Mouse (Mus musculus) stomach, embryonic 15.5 days (tissue): ENCODE data around the gene Rnf182. TPM values are rescaled to one million over a fixed set of nuclear protein-coding genes. Genes with fewer than 3 reads are reported as not detected.
A peak's percentile ranks its signal among the peaks of the same experiment; 100 is the strongest.

Source experiments
- ATAC-seq: fragments of 200-750 bp; cut with Nextera tagmentation; 2 replicates; pipeline ENCODE4 v1.8.0; 2017; ENCODE audit warnings: low read depth, moderate number of reproducible peaks, moderate TSS enrichment; ENCODE audit not compliant: insufficient read depth, low FRiP score
- H3K27ac ChIP-seq: fragments of 300-500 bp; sonication (generic); 2 replicates; pipeline ENCODE4 v1.5.1; 2015; ENCODE audit warnings: mild to moderate bottlenecking, inconsistent platforms
- H3K27me3 ChIP-seq: fragments of 300-500 bp; sonication (generic); replicated peaks from 2 replicates; pipeline ENCODE4 v1.6.1; 2015; ENCODE audit warnings: inconsistent platforms
- H3K36me3 ChIP-seq: fragments of 300-500 bp; sonication (generic); 2 replicates; pipeline ENCODE4 v1.6.1; 2015; ENCODE audit warnings: inconsistent platforms
- H3K4me1 ChIP-seq: fragments of 300-500 bp; sonication (generic); 2 replicates; pipeline ENCODE4 v1.6.1; 2015; ENCODE audit warnings: inconsistent platforms
- H3K4me2 ChIP-seq: fragments of 300-500 bp; sonication (generic); 2 replicates; pipeline ENCODE4 v1.6.1; 2015; ENCODE audit warnings: mild to moderate bottlenecking, inconsistent platforms
- H3K4me3 ChIP-seq: fragments of 300-500 bp; sonication (generic); replicated peaks from 2 replicates; pipeline ENCODE4 v1.5.1; 2015; ENCODE audit warnings: inconsistent platforms
- H3K9ac ChIP-seq: fragments of 300-500 bp; sonication (generic); 2 replicates; pipeline ENCODE4 v1.6.1; 2015; ENCODE audit warnings: inconsistent platforms
- H3K9me3 ChIP-seq: fragments of 300-500 bp; sonication (generic); 2 replicates; pipeline ENCODE4 v1.6.1; 2016; ENCODE audit warnings: inconsistent platforms
- WGBS: fragments of 180-500 bp; shearing (Covaris S2); methylation state at CpG from one replicate; pipeline ENCODE4 v1.1.7; 2015; 5-methylcytosine and 5-hydroxymethylcytosine counted together
- polyA plus RNA-seq: library from polyadenylated mRNA; unstranded; fragments of >200 nt; fragmentation: Nextera tagmentation; extraction: Ambion mirVana; gene quantifications from 2 replicates; pipeline ENCODE4 v1.2.1, GENCODE M21; 2015

Gene Rnf182
- polyA plus RNA-seq, 1 experiment from 2014 or later = 2.7 TPM

GRCm38 (mm10) chr13:43616551-43616950 is 1.0 kb downstream of the Rnf182 start:
- Histone ChIP-seq H3K36me3 (no peaks in the 10 kb centered on the region), H3K27me3 (no peaks in the 10 kb centered on the region), H3K4me3 (peak overlapping the region; percentile 56), H3K9ac (no peak overlapping the region), H3K4me1 (no peaks in the 10 kb centered on the region), H3K27ac (no peak overlapping the region), H3K4me2 (peak overlapping the region; percentile 75), H3K9me3 (no peaks in the 10 kb centered on the region)
- 40% methylated on average over 6 of the region's 6 CpGs for WGBS
- ATAC-seq = no peak

GRCm38 (mm10) chr13:43619550-43620175 is 4.2 kb downstream of the Rnf182 start:
- H3K27ac ChIP-seq = no peak overlapping the region
- H3K36me3 ChIP-seq = no peaks in the 10 kb centered on the region
- 66% methylated on average over 4 of the region's 4 CpGs for WGBS
- H3K4me1 ChIP-seq = no peaks in the 10 kb centered on the region
- no peaks in the 10 kb centered on the region for H3K27me3 ChIP-seq
- ATAC-seq = no peak
- H3K9me3 ChIP-seq = no peaks in the 10 kb centered on the region
- H3K4me3 ChIP-seq = no peak overlapping the region
- H3K4me2 ChIP-seq = no peak overlapping the region
- H3K9ac ChIP-seq = no peak overlapping the region

- WGBS = 68% methylated on average over 5 of the region's 5 CpGs
- ATAC-seq = no peak
- no peak overlapping the region for H3K4me2 ChIP-seq
- no peak overlapping the region for H3K4me3 ChIP-seq
- H3K27ac ChIP-seq = no peak overlapping the region
- no peaks in the 10 kb centered on the region for H3K9me3 ChIP-seq
- H3K27me3 ChIP-seq = no peaks in the 10 kb centered on the region
- no peak overlapping the region for H3K9ac ChIP-seq
- no peaks in the 10 kb centered on the region for H3K4me1 ChIP-seq
- no peaks in the 10 kb centered on the region for H3K36me3 ChIP-seq
Observed at GRCm38 (mm10) chr13:43627922-43628321, 12.4 kb downstream of the Rnf182 start.

GRCm38 (mm10) chr13:43629785-43630184 is 14.3 kb downstream of the Rnf182 start:
- H3K4me3 ChIP-seq = no peak overlapping the region
- H3K9me3 ChIP-seq = no peaks in the 10 kb centered on the region
- no peak for ATAC-seq
- WGBS = 74% methylated on average over 7 of the region's 7 CpGs
- H3K27ac ChIP-seq = no peak overlapping the region
- H3K4me2 ChIP-seq = no peak overlapping the region
- H3K4me1 ChIP-seq = no peaks in the 10 kb centered on the region
- H3K9ac ChIP-seq = no peak overlapping the region
- no peaks in the 10 kb centered on the region for H3K36me3 ChIP-seq
- H3K27me3 ChIP-seq = no peaks in the 10 kb centered on the region

GRCm38 (mm10) chr13:43631266-43631665 is 15.8 kb downstream of the Rnf182 start:
- no peak overlapping the region for H3K27ac ChIP-seq
- no peak overlapping the region for H3K9ac ChIP-seq
- no peaks in the 10 kb centered on the region for H3K36me3 ChIP-seq
- 91% methylated on average over 6 of the region's 6 CpGs for WGBS
- no peak overlapping the region for H3K4me2 ChIP-seq
- H3K4me1 ChIP-seq = no peaks in the 10 kb centered on the region
- no peak for ATAC-seq
- H3K9me3 ChIP-seq = no peaks in the 10 kb centered on the region
- H3K27me3 ChIP-seq = no peaks in the 10 kb centered on the region
- no peak overlapping the region for H3K4me3 ChIP-seq

- WGBS = 83% methylated on average over 4 of the region's 4 CpGs
Observed at GRCm38 (mm10) chr13:43633024-43633423, 17.5 kb downstream of the Rnf182 start.

GRCm38 (mm10) chr13:43637720-43638119 is 22.2 kb downstream of the Rnf182 start:
- 69% methylated on average over 7 of the region's 7 CpGs for WGBS
- Histone ChIP-seq H3K36me3 (no peaks in the 10 kb centered on the region), H3K4me2 (no peak overlapping the region), H3K27ac (no peak overlapping the region), H3K27me3 (no peaks in the 10 kb centered on the region), H3K9me3 (no peaks in the 10 kb centered on the region), H3K4me3 (no peak overlapping the region), H3K9ac (no peak overlapping the region), H3K4me1 (no peaks in the 10 kb centered on the region)
- ATAC-seq = no peak

More at GRCm38 (mm10) chr13:43633024-43633423, 17.5 kb downstream of the Rnf182 start:
- no peaks in the 10 kb centered on the region for H3K4me1 ChIP-seq
- H3K36me3 ChIP-seq = no peaks in the 10 kb centered on the region
- H3K27me3 ChIP-seq = no peaks in the 10 kb centered on the region
- H3K27ac ChIP-seq = no peak overlapping the region
- no peak overlapping the region for H3K4me3 ChIP-seq
- H3K9me3 ChIP-seq = no peaks in the 10 kb centered on the region
- ATAC-seq = no peak
- H3K9ac ChIP-seq = no peak overlapping the region
- no peak overlapping the region for H3K4me2 ChIP-seq

- no peak for ATAC-seq
- WGBS = 29% methylated on average over 1 of the region's 1 CpGs
- H3K4me3 ChIP-seq = no peak overlapping the region
- H3K4me2 ChIP-seq = no peak overlapping the region
- H3K27me3 ChIP-seq = no peaks in the 10 kb centered on the region
- no peak overlapping the region for H3K27ac ChIP-seq
- no peaks in the 10 kb centered on the region for H3K9me3 ChIP-seq
- H3K36me3 ChIP-seq = no peaks in the 10 kb centered on the region
- no peak overlapping the region for H3K9ac ChIP-seq
- no peaks in the 10 kb centered on the region for H3K4me1 ChIP-seq
Observed at GRCm38 (mm10) chr13:43644991-43645390, 29.5 kb downstream of the Rnf182 start.

- no peak overlapping the region for H3K4me2 ChIP-seq
Observed at GRCm38 (mm10) chr13:43648556-43648955, 33.0 kb downstream of the Rnf182 start.

GRCm38 (mm10) chr13:43651277-43651676 is 35.8 kb downstream of the Rnf182 start:
- no peaks in the 10 kb centered on the region for H3K27me3 ChIP-seq
- no peak overlapping the region for H3K27ac ChIP-seq
- H3K4me3 ChIP-seq = no peak overlapping the region
- H3K4me2 ChIP-seq = no peak overlapping the region
- no peaks in the 10 kb centered on the region for H3K4me1 ChIP-seq
- H3K9ac ChIP-seq = no peak overlapping the region
- H3K36me3 ChIP-seq = no peaks in the 10 kb centered on the region
- no peak for ATAC-seq
- no peaks in the 10 kb centered on the region for H3K9me3 ChIP-seq
- WGBS = 49% methylated on average over 3 of the region's 3 CpGs

More at GRCm38 (mm10) chr13:43648556-43648955, 33.0 kb downstream of the Rnf182 start:
- H3K9ac ChIP-seq = no peak overlapping the region
- no peak for ATAC-seq
- no peak overlapping the region for H3K4me3 ChIP-seq
- no peaks in the 10 kb centered on the region for H3K27me3 ChIP-seq
- WGBS = 66% methylated on average over 6 of the region's 6 CpGs
- no peaks in the 10 kb centered on the region for H3K4me1 ChIP-seq
- H3K36me3 ChIP-seq = no peaks in the 10 kb centered on the region
- H3K9me3 ChIP-seq = no peaks in the 10 kb centered on the region
- no peak overlapping the region for H3K27ac ChIP-seq

- WGBS = 27% methylated on average over 6 of the region's 6 CpGs
- ATAC-seq = no peak
- H3K36me3 ChIP-seq = no peaks in the 10 kb centered on the region
- no peak overlapping the region for H3K9ac ChIP-seq
- H3K4me2 ChIP-seq = no peak overlapping the region
- no peaks in the 10 kb centered on the region for H3K4me1 ChIP-seq
- H3K27ac ChIP-seq = no peak overlapping the region
- no peaks in the 10 kb centered on the region for H3K27me3 ChIP-seq
- no peak overlapping the region for H3K4me3 ChIP-seq
- no peaks in the 10 kb centered on the region for H3K9me3 ChIP-seq
Observed at GRCm38 (mm10) chr13:43654091-43654490, 38.6 kb downstream of the Rnf182 start.

GRCm38 (mm10) chr13:43663225-43663624 is 47.7 kb downstream of the Rnf182 start:
- H3K4me2 ChIP-seq = no peak overlapping the region
- 91% methylated on average over 4 of the region's 4 CpGs for WGBS
- no peak overlapping the region for H3K9ac ChIP-seq
- H3K27me3 ChIP-seq = no peaks in the 10 kb centered on the region
- H3K4me1 ChIP-seq = no peaks in the 10 kb centered on the region
- H3K27ac ChIP-seq = no peak overlapping the region
- no peaks in the 10 kb centered on the region for H3K9me3 ChIP-seq
- H3K4me3 ChIP-seq = no peak overlapping the region
- ATAC-seq = no peak
- H3K36me3 ChIP-seq = no peaks in the 10 kb centered on the region

- no peaks in the 10 kb centered on the region for H3K36me3 ChIP-seq
- H3K27me3 ChIP-seq = no peaks in the 10 kb centered on the region
- no peak overlapping the region for H3K4me2 ChIP-seq
- H3K9me3 ChIP-seq = no peaks in the 10 kb centered on the region
- 90% methylated on average over 12 of the region's 12 CpGs for WGBS
- ATAC-seq = no peak
- no peak overlapping the region for H3K4me3 ChIP-seq
- H3K9ac ChIP-seq = no peak overlapping the region
- no peaks in the 10 kb centered on the region for H3K4me1 ChIP-seq
- H3K27ac ChIP-seq = no peak overlapping the region
Observed at GRCm38 (mm10) chr13:43666130-43666529, 50.6 kb downstream of the Rnf182 start.
